Mouse (Mus musculus) induced T-regulatory cell, adult 2 months (primary cell): ENCODE measurements around the gene Cacna1a.
"Not testable (repeated sequence)": the region's sequence is repeated elsewhere in the genome, so short reads cannot be mapped to it uniquely, and the experiment has no call there.

Experiments used
- DNase-seq: peaks from one replicate; pipeline ENCODE4 v3.0.0-alpha.2; 2012; ENCODE audit warnings: low read depth

Cacna1a gene

DNA sequence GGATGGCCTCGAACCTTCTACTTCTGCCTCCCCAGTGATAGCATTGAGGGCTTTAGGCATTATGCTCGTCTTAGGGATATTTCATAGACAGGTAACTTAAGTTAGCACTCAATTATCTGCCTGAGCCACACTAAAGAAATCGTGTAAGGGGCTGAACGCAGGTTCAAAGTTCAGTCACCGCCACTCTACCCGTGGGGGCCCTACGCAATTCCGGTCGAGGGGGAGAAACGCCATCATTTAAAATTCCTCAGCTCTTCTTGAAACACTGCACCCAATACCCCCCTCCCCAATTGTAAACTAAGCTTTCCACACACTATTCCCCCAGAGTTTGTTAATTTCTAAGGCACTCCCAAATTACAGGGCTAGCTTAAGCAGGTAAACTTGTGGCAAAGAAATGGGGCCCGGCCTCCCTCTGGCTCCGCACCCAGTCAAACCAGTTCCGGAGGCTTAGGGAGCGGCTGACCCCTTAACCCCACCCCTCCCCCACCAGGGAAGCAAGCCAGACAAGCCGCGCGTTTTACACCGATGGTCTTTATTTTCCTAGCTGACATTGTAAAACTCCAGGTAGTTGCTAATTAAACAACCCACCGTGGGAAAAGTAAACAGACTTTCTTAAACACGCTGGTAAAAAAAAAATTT lies 272.7 kb downstream of the Cacna1a start:
- peak; percentile 77 for DNase-seq

GRCm38 (mm10) chr8:84661458-84661871 lies 273.2 kb downstream of the Cacna1a start:
- DNase-seq: peak; percentile 90

GRCm38 (mm10) chr8:84661961-84662571 lies 273.8 kb downstream of the Cacna1a start:
- DNase-seq: peak; percentile 75

DNA sequence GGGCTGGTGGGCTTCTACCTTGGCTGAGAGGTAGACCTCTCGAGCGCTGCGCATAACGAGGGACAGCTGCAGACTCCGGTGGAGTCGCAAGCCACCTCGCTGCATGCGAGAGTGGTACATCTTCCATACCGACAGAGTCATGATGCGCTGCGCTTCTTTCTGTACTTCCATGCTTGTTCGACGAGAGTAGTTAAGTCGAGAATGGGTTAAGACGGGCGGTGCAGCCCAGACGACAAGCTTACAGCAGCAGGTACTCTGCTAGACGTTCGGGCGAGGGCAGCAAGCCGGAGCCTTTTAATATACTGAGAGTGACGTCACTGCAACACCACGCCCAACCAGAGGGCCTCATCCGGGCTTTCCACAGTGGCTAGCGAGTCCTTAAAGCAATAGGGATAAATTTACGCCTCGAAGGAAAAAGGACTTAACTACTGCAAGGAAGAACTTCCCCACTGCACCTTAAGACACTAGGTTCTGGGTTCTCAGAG lies 274.4 kb downstream of the Cacna1a start, which contains the start of gene Ier2:
Gene Ier2 (minus strand): TSS at position 272 of the 485 bp plus-strand sequence.
- DNase-seq: peak; percentile 97

- peak; percentile 97 for DNase-seq
Observed at GRCm38 (mm10) chr8:84663483-84664327, 275.5 kb downstream of the Cacna1a start.

DNA sequence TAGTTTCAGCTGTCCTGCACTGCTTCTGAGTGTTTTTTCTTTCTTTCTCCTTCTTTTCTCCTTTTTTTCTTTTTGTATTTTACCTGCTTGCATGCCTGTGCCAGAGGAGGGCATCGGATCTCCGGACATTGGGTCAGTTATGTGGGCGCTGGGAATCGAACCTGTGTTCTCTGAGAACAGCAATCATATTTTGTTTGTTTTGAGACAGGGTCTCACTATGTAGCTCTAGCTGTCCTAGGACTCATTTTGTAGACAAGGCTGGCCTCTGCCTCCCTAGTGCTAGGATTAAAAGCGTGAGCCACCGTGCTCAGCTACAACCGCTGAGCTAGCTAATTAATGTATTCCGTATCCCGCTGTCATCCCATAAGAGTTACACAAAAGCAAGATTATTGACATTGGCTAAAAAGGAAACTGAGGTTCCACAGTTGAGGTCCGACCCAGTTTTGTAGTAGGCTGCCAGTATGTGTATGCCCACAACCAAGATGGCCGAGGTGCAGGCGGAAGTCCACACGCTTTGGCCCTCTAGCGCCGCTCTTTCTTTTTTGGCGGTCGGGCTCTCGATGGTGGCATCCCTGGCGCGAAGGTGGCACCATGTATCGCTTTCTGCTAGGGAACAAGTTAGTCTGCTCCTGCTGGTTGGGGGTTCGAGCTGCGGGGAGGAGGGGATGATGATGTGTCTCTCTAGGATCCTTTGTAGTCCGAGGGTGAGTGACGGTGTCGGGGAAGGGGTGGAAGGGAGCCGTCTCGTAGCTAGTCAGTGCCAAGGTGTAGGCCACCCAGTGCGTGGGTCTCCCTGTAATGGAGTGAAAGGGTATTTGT lies 276.5 kb downstream of the Cacna1a start:
- DNase-seq: peak; percentile 90

GRCm38 (mm10) chr8:84665385-84665893 lies 277.2 kb downstream of the Cacna1a start:
- DNase-seq: no peak

DNA sequence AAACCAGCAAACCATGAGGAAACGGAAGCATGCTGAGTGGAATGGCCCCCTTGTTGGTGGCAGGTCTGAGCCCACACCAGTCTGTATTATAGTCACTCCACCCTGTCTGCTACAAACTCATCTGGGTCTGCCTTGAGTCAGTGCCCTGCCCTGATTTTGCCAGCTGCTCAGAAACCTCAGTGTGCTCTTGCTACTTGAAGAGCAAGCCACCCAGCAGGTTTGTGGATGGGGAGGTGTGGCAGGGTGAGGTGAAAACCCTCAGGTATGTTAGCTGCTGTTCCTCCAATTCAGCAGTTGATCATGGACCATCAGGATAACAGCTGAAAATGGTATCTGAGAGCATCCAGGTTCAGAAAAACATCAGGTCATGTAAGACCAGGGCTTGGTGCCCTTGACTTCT lies 279.8 kb downstream of the Cacna1a start:
- DNase-seq: no peak

DNA sequence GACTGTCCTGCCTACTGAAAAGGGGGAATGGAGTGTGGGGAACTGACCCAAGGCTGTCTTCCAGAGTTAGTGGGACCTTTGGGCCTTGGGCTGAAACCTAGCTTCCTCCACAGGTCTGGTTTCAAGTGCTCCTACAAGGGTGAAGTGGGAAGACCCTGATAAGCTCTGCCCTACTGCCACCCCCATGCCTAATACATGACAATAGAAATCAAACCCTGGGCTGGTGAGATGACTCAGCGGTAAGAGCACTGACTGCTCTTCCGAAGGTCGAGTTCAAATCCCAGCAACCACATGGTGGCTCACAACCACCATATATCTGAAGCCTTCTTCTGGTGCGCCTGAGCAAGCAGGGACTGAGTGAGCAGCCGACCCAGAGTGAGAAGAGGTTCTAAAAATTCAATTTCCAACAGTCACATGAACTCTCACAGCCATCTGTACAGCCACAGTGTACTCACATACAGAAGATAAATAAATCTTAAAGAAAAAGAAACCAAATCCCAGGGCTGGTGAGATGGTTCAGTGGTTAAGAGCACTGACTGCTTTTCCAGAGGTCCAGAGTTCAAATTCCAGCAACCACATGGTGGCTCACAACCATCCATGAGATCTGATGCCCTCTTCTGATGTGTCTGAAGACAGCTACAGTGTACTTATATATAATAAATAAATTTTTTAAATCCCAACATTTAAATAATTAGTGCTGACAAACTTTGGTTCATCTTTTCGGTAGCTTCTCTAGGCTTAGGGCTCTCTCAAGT lies 280.7 kb downstream of the Cacna1a start:
- no peak for DNase-seq

- DNase-seq: not testable (repeated sequence)
Observed at GRCm38 (mm10) chr8:84670295-84671006, 282.2 kb downstream of the Cacna1a start.

- DNase-seq: no peak
Observed at GRCm38 (mm10) chr8:84677305-84677704, 289.1 kb downstream of the Cacna1a start.

DNA sequence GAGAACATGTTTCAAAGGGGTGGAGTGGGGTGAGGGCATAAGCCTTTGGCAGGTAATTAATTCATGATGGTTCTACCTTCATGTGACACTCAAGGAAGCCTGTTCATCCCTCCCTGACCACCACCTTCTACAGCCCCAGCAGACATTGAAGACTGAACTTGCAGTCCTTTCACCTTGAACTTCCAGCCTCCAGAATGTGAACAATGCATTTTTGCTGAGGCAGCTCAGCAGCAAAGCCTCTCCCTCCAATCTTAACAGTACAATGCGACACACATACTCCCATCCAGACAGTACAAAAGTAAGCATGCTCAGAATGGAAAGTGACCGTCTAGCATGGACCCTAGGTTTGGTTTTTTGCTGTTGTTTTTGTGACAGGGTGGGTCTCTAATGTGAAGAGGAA lies 293.2 kb downstream of the Cacna1a start:
- DNase-seq: no peak

- no peak for DNase-seq
Observed at GRCm38 (mm10) chr8:84682257-84682656, 294.0 kb downstream of the Cacna1a start.

DNA sequence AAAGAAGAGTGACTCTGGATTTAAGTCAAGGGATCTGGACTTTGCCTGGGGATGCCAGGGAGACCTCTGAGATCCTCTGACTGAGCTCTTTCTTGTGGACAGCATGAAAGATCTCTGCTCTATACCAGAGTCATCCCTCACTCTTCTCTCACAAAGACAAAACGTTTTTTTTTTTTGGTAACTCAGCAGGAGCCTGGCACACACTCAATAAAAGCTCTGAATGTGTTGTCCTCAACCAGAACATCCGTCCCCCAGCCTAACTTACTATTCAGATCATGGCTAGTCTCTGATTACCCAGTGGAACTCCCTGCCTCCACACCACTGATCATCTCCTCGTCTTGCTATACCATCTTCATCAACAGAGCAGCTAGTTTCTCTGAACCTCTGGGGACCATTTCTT lies 296.3 kb downstream of the Cacna1a start:
- no peak for DNase-seq

DNA sequence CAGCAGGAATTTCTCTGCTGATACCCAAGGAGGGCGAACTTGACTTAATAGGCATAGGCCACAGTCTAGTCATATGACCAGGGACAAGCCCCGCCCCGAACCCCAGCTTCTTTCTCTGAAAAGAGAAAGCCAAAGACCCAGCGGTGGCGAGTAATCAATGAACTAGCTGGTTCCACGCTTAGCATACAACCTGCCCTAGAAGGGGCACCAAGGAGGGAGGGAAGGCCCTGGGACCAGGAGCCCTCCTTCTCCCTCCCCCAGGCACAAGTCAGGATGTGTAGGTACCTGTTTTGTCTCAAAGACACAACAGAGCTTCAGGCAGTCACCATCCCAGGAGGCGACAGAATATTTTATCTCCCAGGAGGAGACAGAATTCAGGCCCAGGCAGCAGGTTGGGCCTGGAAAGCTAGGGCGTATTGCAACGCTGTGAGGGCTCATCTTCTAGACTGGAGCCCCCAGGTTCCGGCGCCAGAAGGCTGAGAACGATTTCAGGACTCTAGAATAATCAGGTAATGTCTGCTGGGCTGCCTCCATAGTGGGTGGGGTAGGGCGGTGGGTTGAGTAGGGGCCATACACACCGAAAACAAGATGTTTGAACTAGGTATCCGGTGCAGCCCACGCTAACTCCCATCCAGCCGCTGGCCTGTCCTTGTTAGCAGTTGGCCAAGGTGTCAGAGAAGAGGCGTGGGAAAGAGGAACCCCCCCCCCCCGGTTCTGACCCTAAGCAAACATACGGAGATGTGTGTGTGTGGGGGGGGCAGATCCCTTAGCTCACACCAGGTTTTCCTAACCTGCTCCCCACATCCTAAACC lies 298.2 kb downstream of the Cacna1a start, which contains the start of gene Trmt1:
Gene Trmt1 (plus strand): TSS at position 117 of the 812 bp plus-strand sequence.
- peak; percentile 75 for DNase-seq

DNA sequence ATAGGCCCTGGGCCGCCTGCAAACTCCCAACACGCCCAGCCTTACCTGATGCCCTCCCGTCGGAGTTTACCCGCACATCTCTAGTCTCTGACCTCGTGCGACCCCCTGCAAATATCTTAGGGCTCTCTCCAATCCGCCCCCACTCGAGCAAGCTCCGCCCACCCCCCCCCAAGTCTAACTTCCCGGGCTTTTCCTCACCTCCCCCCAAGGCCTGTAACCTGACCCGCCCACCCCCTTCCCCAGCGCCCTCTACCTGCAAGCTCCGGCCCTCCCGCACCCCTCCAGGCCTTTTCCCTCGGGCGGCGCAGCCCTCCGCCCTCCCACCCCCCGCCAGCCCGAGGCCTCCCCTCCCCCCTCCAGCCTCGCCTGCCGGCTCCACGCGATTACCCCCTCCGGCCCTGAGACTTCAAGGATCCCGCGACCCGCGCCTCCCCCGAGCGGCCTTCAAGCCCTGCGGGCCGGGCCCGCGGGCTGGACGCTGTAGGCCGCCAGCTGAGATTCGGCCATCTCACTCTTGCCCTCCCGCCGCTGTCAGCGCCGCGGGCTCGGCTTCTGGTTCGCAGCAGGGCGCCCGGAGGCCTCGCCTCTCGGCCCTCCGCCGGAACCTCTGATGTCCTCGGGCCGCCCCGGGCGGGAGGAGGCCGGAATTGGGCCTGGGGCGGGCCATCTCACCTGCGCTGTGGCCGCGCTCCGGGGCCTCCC lies 298.9 kb downstream of the Cacna1a start:
- DNase-seq: peak; percentile 56

- peak; percentile 91 for DNase-seq
Observed at GRCm38 (mm10) chr8:84687705-84688100, 299.5 kb downstream of the Cacna1a start, which contains the start of gene Nacc1. TSS of gene Nacc1 (minus strand) at chr8:84687862.
